Mouse (Mus musculus): ENCODE data around the gene Ccna1.

GRCm38 (mm10) chr3:55012536-55012935 lies 42.8 kb downstream of the Ccna1 start:
- TF ChIP-seq ZC3H11A (IDR thresholded peaks at IDR 0.05; ENCODE audit: borderline replicate concordance, low read depth, low read length) (no peak), HCFC1 (IDR thresholded peaks at IDR 0.05; ENCODE audit: borderline replicate concordance, insufficient read depth, low read length) (no peak)
